Mouse (Mus musculus) CH12.LX (cell line): Measurements from ENCODE around the gene Elovl2. TPM values are rescaled to one million over a fixed set of nuclear protein-coding genes. Genes with fewer than 3 reads are reported as not detected.
A peak's percentile ranks its signal among the peaks of the same experiment; 100 is the strongest.
"Not testable (repeated sequence)": the region's sequence is repeated elsewhere in the genome, so short reads cannot be mapped to it uniquely, and the experiment has no call there.

Experiments
- DNase-seq: peaks from one replicate; pipeline ENCODE4 v3.0.0-alpha.2; 2013; ENCODE audit errors: extremely low read depth
- H3K27ac ChIP-seq: 2 replicates; pipeline ENCODE4 v1.5.1; 2012; ENCODE audit warnings: low read depth, mild to moderate bottlenecking, control low read depth, moderate library complexity; ENCODE audit not compliant: insufficient read depth
- H3K27me3 ChIP-seq: replicated peaks from 2 replicates; pipeline ENCODE3; 2012; ENCODE audit warnings: inconsistent platforms
- H3K36me3 ChIP-seq, 2 experiments: replicated peaks in 1 of 2; 2 replicates each; pipeline versions ENCODE3 to v1.6.1; 2012; ENCODE audit warnings: inconsistent platforms in 1 of 2, low read length in 1 of 2, mild to moderate bottlenecking in 1 of 2, mixed read lengths in 1 of 2, moderate library complexity in 1 of 2; ENCODE audit not compliant: control insufficient read depth in 1 of 2, insufficient read depth in 1 of 2
- H3K4me1 ChIP-seq, 2 experiments: 2 replicates each; pipeline ENCODE4 v1.6.1; 2012; ENCODE audit warnings: inconsistent platforms in 1 of 2, moderate library complexity in 1 of 2; ENCODE audit not compliant: insufficient read depth in 2 of 2, control insufficient read depth in 1 of 2
- H3K4me2 ChIP-seq: 2 replicates; pipeline ENCODE4 v1.6.1; 2012; ENCODE audit warnings: low read depth, mild to moderate bottlenecking, control low read depth; ENCODE audit not compliant: poor library complexity, insufficient read depth, severe bottlenecking
- H3K4me3 ChIP-seq, 3 experiments: fragments of 150-350 bp in 1 of 3; sonication (generic) in 1 of 3; replicated peaks in 1 of 3; 2 replicates each; pipeline versions ENCODE3 to v1.5.1; 2011 to 2012; ENCODE audit warnings: low read depth in 2 of 3, low read length in 2 of 3, mild to moderate bottlenecking in 2 of 3, moderate library complexity in 2 of 3, control low read depth in 1 of 3, improper control_type of control experiment in 1 of 3, inconsistent platforms in 1 of 3, mixed read lengths in 1 of 3; ENCODE audit not compliant: poor library complexity in 1 of 3
- H3K79me2 ChIP-seq: replicated peaks from 2 replicates; pipeline ENCODE4 v1.6.1; 2012; ENCODE audit warnings: mild to moderate bottlenecking, moderate library complexity; ENCODE audit not compliant: control insufficient read depth, poor library complexity, insufficient read depth, severe bottlenecking; ENCODE audit errors: extremely low read depth
- H3K9ac ChIP-seq: 2 replicates; pipeline ENCODE4 v1.6.1; 2012; ENCODE audit warnings: low read depth, mild to moderate bottlenecking, control low read depth, moderate library complexity; ENCODE audit not compliant: insufficient read depth
- H3K9me3 ChIP-seq: replicated peaks from 2 replicates; pipeline ENCODE3; 2012; ENCODE audit warnings: low read length, inconsistent platforms, mixed read lengths
- BHLHE40 ChIP-seq: IDR thresholded peaks from 2 replicates; pipeline ENCODE4 v1.6.1; 2011; ENCODE audit warnings: mild to moderate bottlenecking, low read depth, low read length, improper control_type of control experiment
- CHD1 ChIP-seq: IDR thresholded peaks from 2 replicates; pipeline ENCODE4 v1.6.1; 2012; ENCODE audit warnings: low read depth, low read length, improper control_type of control experiment, inconsistent platforms
- CHD2 ChIP-seq: IDR thresholded peaks from 2 replicates; pipeline ENCODE4 v1.6.1; 2011; ENCODE audit warnings: low read length, improper control_type of control experiment
- CTCF ChIP-seq, 2 experiments: IDR thresholded peaks in 1 of 2; conservative IDR thresholded peaks in 1 of 2; 2 replicates each; pipeline ENCODE4 v1.5.1; 2011 to 2012; ENCODE audit warnings: low read depth in 2 of 2, low read length in 2 of 2, improper control_type of control experiment in 1 of 2, inconsistent platforms in 1 of 2, mild to moderate bottlenecking in 1 of 2, moderate library complexity in 1 of 2
- E2F4 ChIP-seq: IDR thresholded peaks from 2 replicates; pipeline ENCODE4 v1.6.1; 2011; ENCODE audit warnings: low read depth, low read length, improper control_type of control experiment; ENCODE audit not compliant: insufficient replicate concordance
- ELF1 ChIP-seq: IDR thresholded peaks from 2 replicates; pipeline ENCODE4 v1.6.1; 2014; ENCODE audit warnings: low read depth, mild to moderate bottlenecking, inconsistent platforms, low read length, improper control_type of control experiment
- GABPA ChIP-seq: IDR thresholded peaks from 2 replicates; pipeline ENCODE4 v1.6.1; 2012; ENCODE audit warnings: low read depth, low read length, improper control_type of control experiment, inconsistent platforms; ENCODE audit not compliant: insufficient replicate concordance
- HCFC1 ChIP-seq: IDR thresholded peaks from 2 replicates; pipeline ENCODE4 v1.6.1; 2012; ENCODE audit warnings: low read depth, mild to moderate bottlenecking, inconsistent platforms, low read length, improper control_type of control experiment
- JUND ChIP-seq: conservative IDR thresholded peaks from 2 replicates; pipeline ENCODE4 v1.6.1; 2011; ENCODE audit warnings: low read depth, low read length, improper control_type of control experiment
- MAFK ChIP-seq: IDR thresholded peaks from 2 replicates; pipeline ENCODE4 v1.6.1; 2011; ENCODE audit warnings: low read length, improper control_type of control experiment; ENCODE audit not compliant: insufficient replicate concordance
- MAX ChIP-seq: IDR thresholded peaks from 2 replicates; pipeline ENCODE4 v1.6.1; 2011; ENCODE audit warnings: low read length, improper control_type of control experiment
- MAZ ChIP-seq: IDR thresholded peaks from 2 replicates; pipeline ENCODE4 v1.6.1; 2012; ENCODE audit warnings: low read depth, mild to moderate bottlenecking, inconsistent platforms, low read length, improper control_type of control experiment, moderate library complexity
- MXI1 ChIP-seq: IDR thresholded peaks from 2 replicates; pipeline ENCODE4 v1.6.1; 2011; ENCODE audit warnings: mild to moderate bottlenecking, low read depth, low read length, improper control_type of control experiment
- MYC ChIP-seq: IDR thresholded peaks from 2 replicates; pipeline ENCODE4 v1.6.1; 2011; ENCODE audit warnings: low read depth, mild to moderate bottlenecking, improper control_type of control experiment, low read length
- NELFE ChIP-seq: IDR thresholded peaks from 2 replicates; pipeline ENCODE4 v1.6.1; 2011; ENCODE audit warnings: low read depth, low read length, improper control_type of control experiment
- NRF1 ChIP-seq: IDR thresholded peaks from 2 replicates; pipeline ENCODE4 v1.6.1; 2014; ENCODE audit warnings: low read depth, mild to moderate bottlenecking, inconsistent platforms, low read length, improper control_type of control experiment, moderate library complexity
- POLR2A ChIP-seq: IDR thresholded peaks from 2 replicates; pipeline ENCODE4 v1.6.1; 2011; ENCODE audit warnings: low read depth, mild to moderate bottlenecking, improper control_type of control experiment, low read length
- POLR2AphosphoS2 ChIP-seq: IDR thresholded peaks from 2 replicates; pipeline ENCODE4 v1.6.1; 2011; ENCODE audit warnings: low read depth, low read length, improper control_type of control experiment
- RAD21 ChIP-seq: IDR thresholded peaks from 2 replicates; pipeline ENCODE4 v1.6.1; 2011; ENCODE audit warnings: low read depth, mild to moderate bottlenecking, low read length, improper control_type of control experiment, moderate library complexity
- SIN3A ChIP-seq: IDR thresholded peaks from 2 replicates; pipeline ENCODE4 v1.6.1; 2012; ENCODE audit warnings: low read length, improper control_type of control experiment, inconsistent platforms
- SMC3 ChIP-seq: IDR thresholded peaks from 2 replicates; pipeline ENCODE4 v1.6.1; 2011; ENCODE audit warnings: low read depth, low read length, improper control_type of control experiment
- TBP ChIP-seq: conservative IDR thresholded peaks from 2 replicates; pipeline ENCODE4 v1.6.1; 2011; ENCODE audit warnings: low read depth, low read length, improper control_type of control experiment
- TCF12 ChIP-seq: IDR thresholded peaks from 2 replicates; pipeline ENCODE4 v1.6.1; 2014; ENCODE audit warnings: low read depth, mild to moderate bottlenecking, inconsistent platforms, low read length, improper control_type of control experiment
- USF1 ChIP-seq: IDR thresholded peaks from 2 replicates; pipeline ENCODE4 v1.6.1; 2014; ENCODE audit warnings: low read depth, mild to moderate bottlenecking, inconsistent platforms, low read length, improper control_type of control experiment
- USF2 ChIP-seq: conservative IDR thresholded peaks from 2 replicates; pipeline ENCODE4 v1.6.1; 2011; ENCODE audit warnings: low read depth, low read length, improper control_type of control experiment
- ZC3H11A ChIP-seq: IDR thresholded peaks from 2 replicates; pipeline ENCODE4 v1.6.1; 2012; ENCODE audit warnings: low read depth, mild to moderate bottlenecking, inconsistent platforms, low read length, improper control_type of control experiment
- ZMIZ1 ChIP-seq: IDR thresholded peaks from 2 replicates; pipeline ENCODE4 v1.6.1; 2012; ENCODE audit warnings: low read depth, mild to moderate bottlenecking, inconsistent platforms, low read length, improper control_type of control experiment
- ZNF384 ChIP-seq: IDR thresholded peaks from 2 replicates; pipeline ENCODE4 v1.6.1; 2012; ENCODE audit warnings: low read depth, low read length, improper control_type of control experiment, inconsistent platforms
- dilution Hi-C: fragments of 300-500 bp; cut with MboI; formaldehyde crosslinking; loops from 2 replicates; pipeline ENCODE4 v1.14.3; 2020; ENCODE audit warnings: low sequenced_read_pairs; ENCODE audit not compliant: extremely low pct_unique_long_range_greater_than_20kb, extremely low pct_ligation_motif_present
- in situ Hi-C: fragments of 300-500 bp; cut with MboI; formaldehyde crosslinking; loops from 3 replicates; pipeline ENCODE4 v1.14.3; 2019; ENCODE audit warnings: low sequenced_read_pairs, low pct_ligation_motif_present, low pct_unique_long_range_greater_than_20kb, mixed read lengths
- polyA plus RNA-seq: library from polyadenylated mRNA; unstranded; fragments of >175 nt; gene quantifications from 2 replicates; pipeline ENCODE4 v1.2.1, GENCODE M21; 2012; ENCODE audit warnings: low read depth; ENCODE audit not compliant: insufficient read length
- total RNA-seq, 2 experiments: library from RNA; depleted of rRNA; stranded (reverse); fragments of 300-350 nt in 1 of 2; fragments of >200 nt in 1 of 2; gene quantifications; 2 replicates each; pipeline ENCODE4 v1.2.3; 2012 to 2014

The Elovl2 gene
- total and polyA plus RNA-seq, 3 experiments, result not detected

DNA sequence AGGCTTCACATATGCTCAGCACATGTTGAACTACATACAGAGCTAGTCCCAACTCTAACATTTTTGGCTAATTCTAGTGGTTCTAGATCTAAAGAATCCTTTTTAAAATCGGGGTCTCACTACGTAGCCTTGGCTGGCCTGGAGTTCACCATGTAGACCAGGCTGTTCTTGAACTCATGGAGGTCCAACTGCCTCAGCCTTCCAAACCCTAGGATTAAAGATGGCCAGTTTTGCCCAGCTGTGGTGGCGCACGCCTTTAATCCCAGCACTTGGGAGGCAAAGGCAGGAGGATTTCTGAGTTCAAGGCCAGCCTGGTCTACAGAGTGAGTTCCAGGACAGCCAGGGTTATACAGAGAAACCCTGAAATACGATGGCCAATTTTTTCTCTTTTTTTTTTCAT, 31.0 kb upstream of the Elovl2 start:
- H3K27ac ChIP-seq, H3K9ac ChIP-seq, in situ Hi-C loops, H3K9me3 ChIP-seq, DNase-seq, dilution Hi-C loops, H3K27me3 ChIP-seq, H3K79me2 ChIP-seq, H3K4me3 ChIP-seq: not testable (repeated sequence)
- peak; percentile 50; the same call in 1 of the 2 replicates for TF ChIP-seq TBP
- 0 out of 2 replicates have a peak overlapping the region, but pooled peaks have one; percentile 3 for H3K4me2 ChIP-seq
- peaks cover 0 to 26% of the 10 kb centered on the region in 2 experiments for H3K36me3 ChIP-seq
- peaks cover 3 to 20% of the 10 kb centered on the region in 2 experiments; a peak in 3 of 4 replicates for H3K4me1 ChIP-seq

DNA sequence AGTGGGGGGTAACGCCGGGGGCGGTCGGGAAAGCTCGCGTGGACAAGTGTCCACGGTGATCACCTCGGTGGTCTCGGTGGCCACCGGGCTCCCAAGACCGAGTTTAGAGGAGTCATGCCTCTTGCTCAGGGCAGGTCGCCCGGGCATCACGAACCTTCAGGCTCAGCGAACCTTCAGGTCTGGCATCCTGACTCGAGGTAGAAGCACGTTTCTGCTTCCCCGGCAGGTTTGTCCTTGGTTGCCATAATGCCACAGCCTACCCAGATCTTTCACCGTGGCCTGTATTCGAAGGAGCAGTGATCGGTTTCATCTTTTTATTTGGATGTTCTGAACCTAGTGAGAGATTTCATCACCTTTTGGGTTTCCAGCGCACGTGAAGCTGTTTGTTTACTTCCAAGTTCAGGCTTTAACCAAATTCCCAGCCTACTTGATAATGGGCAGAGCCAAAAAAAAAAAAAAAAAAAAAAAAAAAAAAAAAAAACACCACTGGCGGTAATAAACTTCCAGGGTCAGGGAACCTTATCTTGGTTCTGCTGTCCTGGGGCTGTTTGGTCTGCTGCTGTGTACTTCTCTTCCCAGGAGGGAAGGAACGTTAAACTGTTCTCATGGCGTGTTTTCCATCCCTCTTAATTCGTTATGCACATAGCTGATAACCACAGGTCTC, 30.2 kb upstream of the Elovl2 start:
- Histone ChIP-seq H3K27me3 (no peaks in the 10 kb centered on the region), H3K9me3 (no peaks in the 10 kb centered on the region), H3K36me3 (peaks cover 0 to 20% of the 10 kb centered on the region in 2 experiments), H3K27ac (peak overlapping the region; percentile 34; the same call in 1 of the 2 replicates), H3K9ac (peak overlapping the region; percentile 76), H3K4me1 (peaks cover 3 to 20% of the 10 kb centered on the region in 2 experiments; a peak in 3 of 4 replicates), H3K4me2 (peak overlapping the region; percentile 80), H3K4me3 (peak overlapping the region; percentile 78 to 94 (median 90)), H3K79me2 (no peaks in the 10 kb centered on the region; the same call in none of the 2 replicates)
- TF ChIP-seq CHD1 (0 out of 2 replicates have a peak, but pooled peaks have one; percentile 26), NRF1 (no peak), USF2 (no peak), ELF1 (0 out of 2 replicates have a peak, but pooled peaks have one; percentile 34), USF1 (no peak), HCFC1 (no peak), ZC3H11A (no peak), SMC3 (no peak), MAX (peak; percentile 49; the same call in 1 of the 2 replicates), NELFE (no peak), SIN3A (peak; percentile 63), MYC (no peak), POLR2A (no peak), BHLHE40 (peak; percentile 70), MAZ (no peak), E2F4 (no peak), MAFK (no peak), TCF12 (no peak), GABPA (no peak), MXI1 (peak; percentile 38), ZMIZ1 (no peak), CHD2 (peak; percentile 27; the same call in 1 of the 2 replicates), RAD21 (no peak), ZNF384 (peak; percentile 85), JUND (no peak), CTCF (conservative IDR thresholded peaks at IDR 0.05 in 1 of 2, IDR thresholded peaks at IDR 0.05 in 1 of 2; ENCODE audit: low read depth in 2 of 2, low read length in 2 of 2) (no peak), POLR2AphosphoS2 (no peak)
- dilution Hi-C loops (no loop called here), in situ Hi-C loops (no loop called here)
- no peak for DNase-seq
